Mouse (Mus musculus) hindbrain, embryonic 15.5 days (tissue): ENCODE results near the gene Fhit. TPM values are rescaled to one million over a fixed set of nuclear protein-coding genes. Genes with fewer than 3 reads are reported as not detected.

Experiments
- ATAC-seq: fragments of 200-750 bp; cut with Nextera tagmentation; 2 replicates; pipeline ENCODE4 v1.8.0; 2017; ENCODE audit warnings: low read depth, moderate number of reproducible peaks, moderate TSS enrichment; ENCODE audit not compliant: low FRiP score
- H3K27ac ChIP-seq: fragments of 300-500 bp; sonication (generic); replicated peaks from 2 replicates; pipeline ENCODE4 v1.5.1; 2015; ENCODE audit warnings: mild to moderate bottlenecking, inconsistent platforms
- H3K27me3 ChIP-seq: fragments of 300-500 bp; sonication (generic); 2 replicates; pipeline ENCODE4 v1.6.1; 2015; ENCODE audit warnings: control low read depth, inconsistent platforms
- H3K36me3 ChIP-seq: fragments of 300-500 bp; sonication (generic); 2 replicates; pipeline ENCODE4 v1.6.1; 2015; ENCODE audit warnings: control low read depth, inconsistent platforms
- H3K4me1 ChIP-seq: fragments of 300-500 bp; sonication (generic); replicated peaks from 2 replicates; pipeline ENCODE4 v1.6.1; 2015; ENCODE audit warnings: control low read depth, inconsistent platforms
- H3K4me2 ChIP-seq: fragments of 300-500 bp; sonication (generic); 2 replicates; pipeline ENCODE4 v1.6.1; 2015; ENCODE audit warnings: moderate library complexity, mild to moderate bottlenecking, inconsistent platforms
- H3K4me3 ChIP-seq: fragments of 300-500 bp; sonication (generic); 2 replicates; pipeline ENCODE4 v1.5.1; 2015; ENCODE audit warnings: mild to moderate bottlenecking, inconsistent platforms
- H3K9ac ChIP-seq: fragments of 300-500 bp; sonication (generic); 2 replicates; pipeline ENCODE4 v1.6.1; 2015; ENCODE audit warnings: inconsistent platforms
- H3K9me3 ChIP-seq: fragments of 300-500 bp; sonication (generic); 2 replicates; pipeline ENCODE4 v1.6.1; 2016; ENCODE audit warnings: control low read depth, inconsistent platforms
- WGBS: fragments of 180-500 bp; shearing (Covaris S2); methylation state at CpG from one replicate; pipeline ENCODE4 v1.1.7; 2015; 5-methylcytosine and 5-hydroxymethylcytosine counted together
- polyA plus RNA-seq: library from polyadenylated mRNA; unstranded; fragments of >200 nt; fragmentation: Nextera tagmentation; extraction: Ambion mirVana; gene quantifications from 2 replicates; pipeline ENCODE4 v1.2.1, GENCODE M21; 2015

The Fhit gene
- polyA plus RNA-seq, 1 experiment from 2014 or later = 9.2 TPM

GRCm38 (mm10) chr14:10035270-10035669 is 1126.6 kb downstream of the Fhit start:
- Histone ChIP-seq H3K36me3 (no peaks in the 10 kb centered on the region), H3K4me1 (no peaks in the 10 kb centered on the region), H3K27me3 (no peaks in the 10 kb centered on the region), H3K4me3 (no peak overlapping the region), H3K27ac (no peak overlapping the region), H3K9me3 (no peaks in the 10 kb centered on the region), H3K4me2 (no peak overlapping the region), H3K9ac (no peak overlapping the region)
- WGBS = 14% methylated on average over 2 of the region's 2 CpGs
- ATAC-seq = no peak

DNA sequence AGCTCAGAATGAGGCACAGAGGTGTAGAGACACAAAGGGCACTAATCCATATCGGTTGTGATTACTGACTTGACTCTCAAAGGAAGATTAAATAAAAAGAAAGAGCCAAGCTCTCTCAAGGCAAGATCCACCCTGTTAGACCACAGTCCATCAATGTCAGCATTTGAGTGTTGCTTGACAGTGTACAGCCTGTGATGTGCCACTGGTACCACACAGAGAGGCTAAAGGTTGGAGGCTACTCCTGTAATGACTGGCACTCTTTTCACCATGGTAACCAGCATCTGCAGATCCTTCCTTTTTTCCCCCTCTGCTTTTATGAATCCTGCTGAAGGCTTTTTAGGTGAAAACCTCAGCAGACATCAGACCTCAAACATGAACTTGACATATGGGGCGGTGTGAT is 1138.5 kb downstream of the Fhit start:
- Histone ChIP-seq H3K4me2 (no peak overlapping the region), H3K36me3 (no peaks in the 10 kb centered on the region), H3K27me3 (no peaks in the 10 kb centered on the region), H3K4me3 (no peak overlapping the region), H3K9ac (no peak overlapping the region), H3K27ac (no peak overlapping the region), H3K4me1 (no peaks in the 10 kb centered on the region), H3K9me3 (peaks cover 6% of the 10 kb centered on the region; the same call in 1 of the 2 replicates)
- 79% methylated on average over 2 of the region's 2 CpGs for WGBS
- no peak for ATAC-seq

DNA sequence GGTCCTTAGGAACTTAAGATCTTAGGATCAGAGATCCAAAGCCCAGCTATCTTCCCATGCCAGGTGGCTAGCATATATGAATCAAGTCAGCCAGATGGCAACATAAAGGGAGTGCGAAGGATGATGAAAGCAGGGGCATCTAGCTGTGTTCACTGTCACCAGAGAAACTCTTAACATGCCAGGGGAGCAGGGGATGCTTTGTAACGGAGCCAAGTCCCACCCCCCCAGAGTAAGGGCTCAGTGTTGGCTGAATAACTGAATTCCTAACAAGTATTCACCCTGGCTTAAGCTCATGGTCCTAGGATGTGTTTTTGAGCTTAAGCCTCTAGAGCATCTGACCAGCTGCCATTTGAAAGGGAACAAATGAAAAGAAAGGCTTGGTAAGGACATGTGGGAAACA is 1139.5 kb downstream of the Fhit start:
- Histone ChIP-seq H3K27ac (no peak overlapping the region), H3K4me2 (no peak overlapping the region), H3K27me3 (no peaks in the 10 kb centered on the region), H3K36me3 (no peaks in the 10 kb centered on the region), H3K4me1 (no peaks in the 10 kb centered on the region), H3K9me3 (no peaks in the 10 kb centered on the region), H3K9ac (no peak overlapping the region), H3K4me3 (no peak overlapping the region)
- 26% methylated on average over 2 of the region's 2 CpGs for whole genome bisulfite sequencing
- peak; percentile 71 for ATAC-seq

DNA sequence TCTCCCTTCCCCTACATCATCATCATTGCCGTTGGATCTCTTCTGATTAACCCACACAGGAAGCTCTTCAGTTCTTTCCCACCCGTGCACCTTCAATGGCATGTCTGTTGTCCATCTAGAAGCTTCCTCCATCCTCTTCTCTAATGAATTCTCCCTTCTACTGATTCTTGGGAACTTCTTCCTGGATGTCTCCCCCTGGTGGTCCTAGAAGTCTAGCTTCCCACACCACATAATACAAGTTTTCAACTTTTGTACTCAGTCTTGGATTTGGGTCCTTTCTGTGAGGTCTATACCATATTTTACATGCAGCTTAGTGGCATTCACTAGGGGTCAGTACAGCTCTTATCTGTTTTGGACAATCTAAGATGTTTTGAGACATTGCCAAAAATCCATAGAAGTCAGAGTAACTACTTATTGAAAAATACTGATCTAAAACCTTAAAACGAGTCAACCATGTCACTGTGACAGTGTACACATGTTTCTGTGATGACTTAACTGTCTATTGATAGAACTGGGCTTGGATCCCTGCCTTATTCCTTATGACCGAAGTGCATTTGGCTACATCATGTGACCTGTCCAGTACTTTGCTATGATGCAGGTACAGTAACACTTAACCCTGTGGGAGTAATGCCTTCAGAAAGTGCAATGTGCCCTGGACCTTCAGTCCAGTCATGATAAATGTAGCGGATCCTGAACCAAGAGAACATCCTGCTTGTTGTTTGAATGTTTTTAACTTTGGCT is 1141.3 kb downstream of the Fhit start:
- no peaks in the 10 kb centered on the region for H3K27me3 ChIP-seq
- H3K4me2 ChIP-seq = no peak overlapping the region
- no peak for ATAC-seq
- H3K27ac ChIP-seq = no peak overlapping the region
- H3K4me1 ChIP-seq = no peaks in the 10 kb centered on the region
- H3K4me3 ChIP-seq = no peak overlapping the region
- no peaks in the 10 kb centered on the region for H3K9me3 ChIP-seq
- 89% methylated on average over 5 of the region's 5 CpGs for WGBS
- H3K36me3 ChIP-seq = no peaks in the 10 kb centered on the region
- no peak overlapping the region for H3K9ac ChIP-seq

DNA sequence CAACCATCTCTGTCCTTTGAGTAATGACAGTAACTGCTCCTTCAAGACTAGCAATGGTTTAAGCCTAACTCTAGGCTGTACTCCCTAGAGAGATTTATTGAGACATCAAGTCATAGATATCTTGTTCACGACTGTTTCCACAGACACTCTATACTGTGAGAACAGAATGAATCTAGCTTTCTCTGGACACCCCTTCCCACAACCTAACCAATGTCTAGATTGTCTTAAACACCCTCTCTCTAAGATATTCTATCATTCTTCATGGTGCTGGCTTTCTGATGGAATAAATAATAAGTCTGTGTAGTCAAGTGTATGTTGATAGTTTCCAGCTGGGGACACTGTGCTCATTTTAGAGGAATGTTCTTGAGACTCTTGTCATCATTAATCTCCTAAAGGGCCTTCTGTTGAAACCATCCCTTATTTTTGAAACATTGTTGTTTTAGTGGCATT is 1148.0 kb downstream of the Fhit start:
- no peak overlapping the region for H3K27ac ChIP-seq
- WGBS = 71% methylated on average over 1 of the region's 1 CpGs
- H3K4me3 ChIP-seq = no peak overlapping the region
- H3K4me1 ChIP-seq = no peaks in the 10 kb centered on the region
- H3K36me3 ChIP-seq = no peaks in the 10 kb centered on the region
- H3K9me3 ChIP-seq = no peaks in the 10 kb centered on the region
- no peak for ATAC-seq
- H3K27me3 ChIP-seq = no peaks in the 10 kb centered on the region
- no peak overlapping the region for H3K9ac ChIP-seq
- no peak overlapping the region for H3K4me2 ChIP-seq

DNA sequence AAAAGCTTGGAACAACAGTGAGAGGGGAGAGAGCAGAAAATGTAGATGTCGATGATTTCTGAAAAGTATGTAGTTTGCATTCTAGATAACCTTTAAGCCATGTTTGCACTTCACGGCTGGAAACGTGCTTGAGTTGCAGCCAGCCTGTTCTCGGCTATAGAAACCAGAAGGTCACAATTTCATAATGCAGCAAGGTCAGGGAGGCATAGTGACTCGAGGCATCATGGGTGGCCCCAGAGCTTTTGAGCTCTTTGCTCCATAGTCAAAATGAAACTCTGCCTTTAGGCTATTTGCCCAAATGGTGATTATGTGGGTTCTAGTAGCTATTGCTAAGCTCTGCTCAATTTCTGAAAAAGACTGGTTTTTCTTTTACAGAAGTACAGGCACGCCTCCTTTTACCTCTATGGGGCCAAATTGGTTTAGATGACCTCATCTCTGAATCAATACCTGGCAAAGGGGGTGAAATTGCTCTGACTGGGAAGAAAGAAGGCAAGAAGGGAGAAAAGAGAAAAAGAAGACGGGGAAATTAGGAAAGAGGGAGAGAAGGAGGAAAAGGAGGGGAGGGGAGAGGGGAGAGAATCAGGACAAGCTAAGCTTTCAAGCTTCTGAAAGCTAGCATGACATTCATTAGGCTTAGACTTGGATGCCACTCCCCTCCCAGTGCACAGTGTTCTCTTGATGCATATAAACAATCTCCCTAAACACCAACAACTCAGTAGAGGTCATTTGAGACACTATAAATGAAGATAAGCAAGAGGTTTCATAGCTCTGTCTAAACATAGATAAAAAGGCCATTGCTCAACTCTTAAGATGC is 1148.6 kb downstream of the Fhit start:
- no peak overlapping the region for H3K4me2 ChIP-seq
- H3K36me3 ChIP-seq = no peaks in the 10 kb centered on the region
- H3K27ac ChIP-seq = no peak overlapping the region
- no peak for ATAC-seq
- WGBS = 60% methylated on average over 7 of the region's 7 CpGs
- H3K9me3 ChIP-seq = no peaks in the 10 kb centered on the region
- H3K27me3 ChIP-seq = no peaks in the 10 kb centered on the region
- H3K9ac ChIP-seq = no peak overlapping the region
- H3K4me3 ChIP-seq = no peak overlapping the region
- no peaks in the 10 kb centered on the region for H3K4me1 ChIP-seq

DNA sequence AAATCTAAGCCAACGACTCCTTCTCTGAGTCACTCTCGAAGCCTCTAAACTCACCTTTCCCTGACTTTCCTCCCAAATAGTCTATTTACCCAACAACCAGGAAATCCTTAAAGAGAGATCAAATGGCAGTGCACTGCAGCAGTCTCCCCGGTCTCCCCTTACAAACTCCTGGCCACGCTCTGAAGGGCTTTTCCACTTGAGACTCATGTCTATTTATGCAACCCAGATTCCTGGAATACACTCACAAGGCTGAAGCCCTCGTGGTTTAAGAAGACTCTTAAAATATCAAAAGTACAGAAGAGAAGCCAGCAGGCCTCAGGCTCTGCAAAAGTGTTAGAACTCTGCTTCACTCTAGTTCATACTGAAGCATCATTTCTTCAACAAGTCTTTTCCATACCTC is 1155.6 kb downstream of the Fhit start:
- H3K4me1 ChIP-seq = 0 out of 2 replicates have a peak, but pooled peaks cover 9% of the 10 kb centered on the region
- no peak overlapping the region for H3K9ac ChIP-seq
- no peaks in the 10 kb centered on the region for H3K36me3 ChIP-seq
- H3K4me3 ChIP-seq = no peak overlapping the region
- no peaks in the 10 kb centered on the region for H3K9me3 ChIP-seq
- WGBS = 82% methylated on average over 5 of the region's 5 CpGs
- H3K27me3 ChIP-seq = no peaks in the 10 kb centered on the region
- no peak overlapping the region for H3K27ac ChIP-seq
- no peak for ATAC-seq
- no peak overlapping the region for H3K4me2 ChIP-seq

GRCm38 (mm10) chr14:10003847-10004246 is 1158.0 kb downstream of the Fhit start:
- Histone ChIP-seq H3K9me3 (no peaks in the 10 kb centered on the region), H3K4me2 (no peak overlapping the region), H3K27ac (peak overlapping the region; percentile 25; the same call in 1 of the 2 replicates), H3K4me1 (0 out of 2 replicates have a peak, but pooled peaks cover 9% of the 10 kb centered on the region), H3K36me3 (no peaks in the 10 kb centered on the region), H3K9ac (no peak overlapping the region), H3K4me3 (no peak overlapping the region), H3K27me3 (no peaks in the 10 kb centered on the region)
- WGBS = 51% methylated on average over 2 of the region's 2 CpGs
- ATAC-seq = no peak

GRCm38 (mm10) chr14:9990677-9991076 is 1171.2 kb downstream of the Fhit start:
- no peak for ATAC-seq
- Histone ChIP-seq H3K36me3 (no peaks in the 10 kb centered on the region), H3K4me2 (no peak overlapping the region), H3K9me3 (no peaks in the 10 kb centered on the region), H3K27me3 (no peaks in the 10 kb centered on the region), H3K4me1 (no peaks in the 10 kb centered on the region), H3K4me3 (no peak overlapping the region), H3K9ac (no peak overlapping the region), H3K27ac (no peak overlapping the region)
- 95% methylated on average over 1 of the region's 1 CpGs for WGBS

GRCm38 (mm10) chr14:9976934-9977510 is 1184.8 kb downstream of the Fhit start:
- Histone ChIP-seq H3K4me3 (no peak overlapping the region), H3K9me3 (no peaks in the 10 kb centered on the region), H3K27ac (no peak overlapping the region), H3K36me3 (no peaks in the 10 kb centered on the region), H3K4me1 (no peaks in the 10 kb centered on the region), H3K4me2 (no peak overlapping the region), H3K9ac (no peak overlapping the region), H3K27me3 (no peaks in the 10 kb centered on the region)
- WGBS = 59% methylated on average over 3 of the region's 3 CpGs
- peak; percentile 30; the same call in 1 of the 2 replicates for ATAC-seq

DNA sequence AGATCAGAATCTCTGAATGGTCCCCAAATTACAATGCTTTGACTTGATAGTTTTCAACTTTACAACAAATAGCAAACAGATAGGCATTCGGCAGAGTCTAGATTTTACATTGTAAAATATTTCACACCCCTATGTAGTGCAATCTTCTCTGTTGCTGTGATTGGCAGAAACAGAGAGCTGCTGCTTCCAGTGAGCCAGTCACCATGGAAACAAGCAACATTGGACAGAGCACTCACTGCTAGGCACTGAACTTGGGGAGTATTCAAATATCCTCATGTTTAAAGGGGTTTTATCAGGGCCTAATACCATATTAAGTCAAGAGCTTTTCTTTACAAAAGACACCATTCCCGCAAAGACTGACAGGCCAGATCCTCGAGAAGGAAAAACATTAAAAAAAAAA is 1187.4 kb downstream of the Fhit start:
- no peak for ATAC-seq
- Histone ChIP-seq H3K9ac (no peak overlapping the region), H3K27me3 (no peaks in the 10 kb centered on the region), H3K4me3 (no peak overlapping the region), H3K27ac (no peak overlapping the region), H3K9me3 (no peaks in the 10 kb centered on the region), H3K4me1 (no peaks in the 10 kb centered on the region), H3K4me2 (no peak overlapping the region), H3K36me3 (no peaks in the 10 kb centered on the region)
- WGBS = 48% methylated on average over 3 of the region's 3 CpGs

- WGBS = 85% methylated on average over 3 of the region's 3 CpGs
- H3K27me3 ChIP-seq = no peaks in the 10 kb centered on the region
- H3K4me3 ChIP-seq = no peak overlapping the region
- no peak for ATAC-seq
- H3K27ac ChIP-seq = no peak overlapping the region
- no peaks in the 10 kb centered on the region for H3K9me3 ChIP-seq
- H3K36me3 ChIP-seq = no peaks in the 10 kb centered on the region
- H3K9ac ChIP-seq = no peak overlapping the region
- no peak overlapping the region for H3K4me2 ChIP-seq
- H3K4me1 ChIP-seq = no peaks in the 10 kb centered on the region
These were observed 1198.0 kb downstream of the Fhit start for GRCm38 (mm10) chr14:9963853-9964252.
